Mouse (Mus musculus) mesoderm, embryonic 11.5 days (tissue): Measurements from ENCODE around the gene Nostrin.

Source experiments
- DNase-seq: peaks from one replicate; pipeline ENCODE4 v3.0.0-alpha.2; 2012; ENCODE audit warnings: low read depth, low spot score

Gene Nostrin

GRCm38 (mm10) chr2:69205185-69205584 lies 69.6 kb downstream of the Nostrin start:
- no peak for DNase-seq

DNA sequence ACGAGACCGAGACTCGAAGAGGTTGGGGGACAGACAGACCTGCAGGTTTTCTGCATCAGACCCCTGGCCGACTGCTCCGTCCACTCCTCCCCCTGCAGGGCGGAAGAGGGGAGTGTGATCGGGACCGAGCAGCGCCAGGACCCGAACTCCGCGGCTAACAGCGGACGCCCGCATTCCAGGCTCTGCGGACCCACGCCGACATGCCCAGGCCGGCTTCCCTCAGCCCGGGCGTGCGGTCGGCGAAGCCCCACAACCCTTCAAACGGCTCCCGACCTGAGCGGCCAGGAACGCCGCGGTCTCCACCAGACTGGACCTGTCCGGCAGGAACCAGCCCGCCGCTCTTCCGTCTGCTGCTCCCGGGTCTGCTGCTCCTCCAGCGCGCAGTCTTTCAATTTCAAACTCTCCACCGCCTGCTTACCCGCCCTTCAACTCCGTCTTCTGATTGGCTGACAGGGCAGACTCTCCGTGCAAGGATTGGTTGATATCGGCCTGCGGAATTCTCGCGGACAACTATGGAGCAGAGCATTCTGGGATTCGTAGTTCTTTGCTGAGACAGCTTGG lies 70.3 kb downstream of the Nostrin start, which contains the start of gene Spc25:
TSS of gene Spc25 (minus strand) at position 404 of the 561 bp plus-strand sequence.
- peak; percentile 97 for DNase-seq

DNA sequence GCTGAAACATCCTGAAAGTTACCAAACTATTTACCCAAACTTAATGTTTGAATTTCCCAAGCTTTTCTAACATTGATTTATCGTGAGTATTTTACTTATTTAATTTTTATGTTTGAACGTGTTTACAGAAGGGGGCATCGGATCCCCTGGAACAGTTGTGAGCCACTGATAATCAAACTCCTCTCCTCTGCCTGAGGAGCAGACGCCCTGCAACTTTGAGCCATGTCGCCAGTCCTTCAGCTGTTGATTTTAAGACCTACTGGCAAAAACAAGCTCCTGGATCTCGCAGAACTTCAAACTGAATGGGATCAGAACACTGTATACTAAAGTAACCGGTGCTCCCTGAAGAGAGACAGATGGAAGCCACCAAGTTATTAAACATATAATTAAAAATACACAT lies 70.9 kb downstream of the Nostrin start:
- no peak for DNase-seq

GRCm38 (mm10) chr2:69209684-69210083 lies 74.1 kb downstream of the Nostrin start:
- no peak for DNase-seq

DNA sequence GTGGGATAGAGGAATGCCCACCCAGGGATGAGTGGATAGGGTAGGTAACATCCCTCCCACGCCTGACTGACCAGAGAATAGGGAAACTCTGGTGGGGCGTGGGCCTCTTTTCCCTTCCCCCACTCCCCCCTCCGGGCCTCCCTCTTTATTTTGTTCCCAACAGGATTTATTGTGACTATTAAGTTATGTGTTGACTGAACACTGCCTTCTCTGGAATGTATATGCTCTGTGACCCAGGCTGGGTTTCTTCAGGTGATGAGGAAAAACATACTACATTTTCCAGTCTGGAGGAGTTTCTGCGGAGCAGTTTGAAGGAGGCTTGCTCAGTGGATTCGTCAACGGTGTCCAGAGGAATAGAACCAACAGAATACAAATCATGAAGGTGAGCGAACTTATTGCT lies 75.2 kb downstream of the Nostrin start, which contains the start of gene G6pc2:
TSS of gene G6pc2 (plus strand) at position 301 of the 400 bp plus-strand sequence.
- DNase-seq: no peak

DNA sequence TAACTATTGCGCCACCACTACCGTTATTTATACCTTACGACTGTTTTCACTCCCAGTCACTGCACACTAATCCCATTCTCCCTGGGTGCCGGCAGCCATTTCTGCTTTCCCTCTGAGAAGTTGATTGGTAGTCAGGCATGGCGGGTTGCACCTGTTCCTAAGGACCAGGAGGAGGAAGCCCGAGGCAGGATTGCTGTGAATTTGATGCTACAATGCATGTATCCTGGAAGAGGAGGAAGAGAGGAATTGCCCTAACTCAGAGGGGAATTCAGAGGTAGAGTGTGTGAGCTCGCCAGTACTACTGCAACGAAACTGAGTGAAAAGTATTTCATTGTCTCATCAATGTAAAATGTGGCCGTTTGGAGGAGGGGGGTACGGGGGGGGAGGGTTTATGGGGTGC lies 77.1 kb downstream of the Nostrin start:
- DNase-seq: no peak

GRCm38 (mm10) chr2:69215242-69215641 lies 79.6 kb downstream of the Nostrin start:
- peak; percentile 34 for DNase-seq

GRCm38 (mm10) chr2:69221868-69222416 lies 86.3 kb downstream of the Nostrin start:
- DNase-seq: no peak

DNA sequence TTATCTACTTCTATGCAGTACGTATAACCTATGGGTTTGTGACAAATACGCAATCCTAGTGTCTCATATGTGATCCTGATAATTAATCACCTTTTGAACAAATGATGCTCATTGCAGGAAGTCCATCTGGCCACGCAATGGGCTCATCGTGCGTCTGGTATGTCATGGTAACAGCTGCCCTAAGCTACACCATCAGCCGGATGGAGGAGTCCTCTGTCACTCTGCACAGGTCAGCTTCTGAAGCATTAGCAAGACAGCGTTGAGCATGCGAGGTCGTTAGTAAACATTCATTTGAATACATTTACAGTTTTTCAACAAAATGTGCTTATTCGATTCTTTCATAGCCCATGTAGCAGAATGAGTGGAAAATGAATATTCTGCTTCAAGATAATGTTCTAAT lies 87.2 kb downstream of the Nostrin start:
- no peak for DNase-seq

DNA sequence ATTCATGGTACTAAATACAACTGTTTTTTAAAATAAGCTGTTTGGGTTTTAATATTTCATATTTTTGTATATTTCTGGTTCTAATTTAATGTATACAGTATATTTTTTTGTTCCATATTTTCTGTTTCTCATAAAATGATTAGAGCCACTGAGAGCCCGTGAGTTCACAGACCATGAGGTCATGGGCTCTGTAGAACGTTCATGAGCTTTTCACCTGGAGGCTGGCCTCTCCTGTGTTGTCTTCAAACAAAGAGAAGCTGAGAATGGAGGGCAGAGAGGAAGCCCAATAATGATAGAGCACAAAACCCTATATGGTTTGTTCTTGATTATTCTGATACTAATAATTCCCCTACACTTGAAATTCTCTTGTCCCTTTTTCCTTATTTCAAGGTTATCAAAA lies 89.1 kb downstream of the Nostrin start:
- no peak for DNase-seq

GRCm38 (mm10) chr2:69226876-69227275 lies 91.3 kb downstream of the Nostrin start:
- DNase-seq: no peak

DNA sequence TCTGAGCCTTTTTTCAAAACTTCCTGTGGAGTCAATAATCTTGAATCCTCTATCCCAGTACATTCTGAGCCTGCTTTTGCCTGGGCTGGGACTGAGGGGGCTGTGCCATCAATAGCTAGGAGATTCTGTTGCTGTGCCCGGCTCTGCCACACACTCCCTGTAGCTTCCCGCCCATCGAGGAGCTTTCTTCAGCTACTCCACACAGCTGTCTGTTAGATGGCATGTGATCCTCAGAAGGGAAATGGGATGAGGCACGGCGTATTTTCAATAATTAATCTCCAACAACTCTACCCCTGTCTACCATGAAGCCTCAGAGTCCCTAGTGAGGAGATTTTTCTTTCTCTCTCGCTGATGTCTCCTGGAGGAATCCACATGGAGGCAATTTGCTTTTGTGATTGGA lies 93.0 kb downstream of the Nostrin start:
- DNase-seq: no peak

GRCm38 (mm10) chr2:69230137-69230536 lies 94.5 kb downstream of the Nostrin start:
- no peak for DNase-seq

GRCm38 (mm10) chr2:69232101-69232500 lies 96.5 kb downstream of the Nostrin start:
- DNase-seq: no peak

- no peak for DNase-seq
Observed at GRCm38 (mm10) chr2:69234976-69235678, 99.5 kb downstream of the Nostrin start.
